In genomic region chr4:120682168-120682567, GRCm38 (mm10) we compare ENCODE assay signal across 9 mouse cellular contexts. TPM values are rescaled to one million over a fixed set of nuclear protein-coding genes. Genes with fewer than 3 reads are reported as not detected.
A peak's percentile ranks its signal among the peaks of the same experiment; 100 is the strongest.
DNase-seq lines count a peak whose midpoint lies in the region; ATAC-seq and TF ChIP-seq lines count a peak whose summit lies in the region.
"Had no signal": no experiment of that assay in that cellular context is flagged by ENCODE, and none has a peak within 500 bp of the region (broad histone marks: within the 10 kb centered on the region; RNA-seq: fewer than 3 reads in every experiment).

No protein-coding gene starts in this region.

- TF ChIP-seq POLR2A in limb, embryonic 14.5 days (IDR thresholded peaks at IDR 0.05; ENCODE audit: borderline replicate concordance, extremely low read depth, insufficient read depth, insufficient read length) = no peak

- H3K4me2 ChIP-seq in neural tube, embryonic 15.5 days = no peak overlapping the region
- no peak overlapping the region for H3K4me2 ChIP-seq in hindbrain, postnatal 0 days (ENCODE audit: low read depth, low read length)
- H3K4me2 ChIP-seq in limb, embryonic 14.5 days (replicated peaks; ENCODE audit: low read depth, low read length, severe bottlenecking) = no peak overlapping the region
- H3K4me2 ChIP-seq: neural tube, embryonic 12.5 days had no signal

- 40% methylated on average over 10 of the region's 10 CpGs for WGBS in neural tube, embryonic 15.5 days
- 41% methylated on average over 10 of the region's 10 CpGs for WGBS in hindbrain, postnatal 0 days
- WGBS in limb, embryonic 14.5 days = 37% methylated on average over 10 of the region's 10 CpGs

- no peaks in the 10 kb centered on the region for H3K9me3 ChIP-seq in neural tube, embryonic 15.5 days (replicated peaks)
- H3K9me3 ChIP-seq in hindbrain, postnatal 0 days (ENCODE audit: low read length) = no peaks in the 10 kb centered on the region
- H3K9me3 ChIP-seq in limb, embryonic 14.5 days (ENCODE audit: control insufficient read depth, low read length) = no peaks in the 10 kb centered on the region
- H3K9me3 ChIP-seq: neural tube, embryonic 12.5 days had no signal

- peak; percentile 73 for DNase-seq in neural tube, embryonic 10.5 days (ENCODE audit: extremely low spot score, low spot score)
- DNase-seq in adrenal gland, adult 18-20 months (ENCODE audit: low spot score in 2 of 2) = peak; percentile 54 to 64
- DNase-seq in embryo, embryonic 11 days = peak; percentile 80
- peak; percentile 59 for DNase-seq in hindbrain, postnatal 0 days (ENCODE audit: low spot score)
- DNase-seq in limb, embryonic 14.5 days (ENCODE audit: low spot score) = peak; percentile 24
- DNase-seq in retina, adult 2 months (ENCODE audit: low read depth, low spot score) = peak; percentile 55
- peak; percentile 56 to 64 for DNase-seq in thymus, postnatal 36 days

- no peaks in the 10 kb centered on the region for H3K27me3 ChIP-seq in neural tube, embryonic 15.5 days (replicated peaks)
- no peaks in the 10 kb centered on the region for H3K27me3 ChIP-seq in hindbrain, postnatal 0 days (ENCODE audit: insufficient read depth, low read length)
- no peaks in the 10 kb centered on the region for H3K27me3 ChIP-seq in limb, embryonic 14.5 days (ENCODE audit: control insufficient read depth, insufficient read depth, low read length)
- H3K27me3 ChIP-seq: neural tube, embryonic 12.5 days had no signal

- no peak overlapping the region for H3K9ac ChIP-seq in neural tube, embryonic 15.5 days (replicated peaks)
- no peak overlapping the region for H3K9ac ChIP-seq in hindbrain, postnatal 0 days (replicated peaks; ENCODE audit: low read length)
- H3K9ac ChIP-seq in limb, embryonic 14.5 days (ENCODE audit: low read depth, low read length, severe bottlenecking) = no peak overlapping the region
- H3K9ac ChIP-seq: neural tube, embryonic 12.5 days had no signal

- H3K36me3 ChIP-seq in neural tube, embryonic 15.5 days = no peaks in the 10 kb centered on the region
- no peaks in the 10 kb centered on the region for H3K36me3 ChIP-seq in hindbrain, postnatal 0 days (ENCODE audit: insufficient read depth, low read length)
- no peaks in the 10 kb centered on the region for H3K36me3 ChIP-seq in limb, embryonic 14.5 days (ENCODE audit: control insufficient read depth, insufficient read depth, low read length)
- H3K36me3 ChIP-seq: neural tube, embryonic 12.5 days had no signal

- TF ChIP-seq CTCF in hindbrain, postnatal 0 days (IDR thresholded peaks at IDR 0.05; ENCODE audit: low read depth) = peak; percentile 79

- H3K4me1 ChIP-seq in neural tube, embryonic 15.5 days = peaks cover under 1% of the 10 kb centered on the region; the same call in 1 of the 2 replicates
- no peaks in the 10 kb centered on the region for H3K4me1 ChIP-seq in hindbrain, postnatal 0 days (ENCODE audit: insufficient read depth, low read length)
- H3K4me1 ChIP-seq in limb, embryonic 14.5 days (ENCODE audit: control insufficient read depth, insufficient read depth, low read length) = no peaks in the 10 kb centered on the region
- H3K4me1 ChIP-seq: neural tube, embryonic 12.5 days had no signal

- H3K27ac ChIP-seq in neural tube, embryonic 15.5 days (replicated peaks) = no peak overlapping the region
- no peak overlapping the region for H3K27ac ChIP-seq in hindbrain, postnatal 0 days
- H3K27ac ChIP-seq in limb, embryonic 14.5 days (replicated peaks; ENCODE audit: low read depth, low read length) = no peak overlapping the region
- H3K27ac ChIP-seq: neural tube, embryonic 12.5 days had no signal

- H3K4me3 ChIP-seq in neural tube, embryonic 15.5 days (replicated peaks) = no peak overlapping the region
- no peak overlapping the region for H3K4me3 ChIP-seq in hindbrain, postnatal 0 days (ENCODE audit: low read length)
- no peak overlapping the region for H3K4me3 ChIP-seq in limb, embryonic 14.5 days (replicated peaks; ENCODE audit: low read length)
- H3K4me3 ChIP-seq: neural tube, embryonic 12.5 days had no signal

- no peak for ATAC-seq in neural tube, embryonic 15.5 days (ENCODE audit: low FRiP score)
- no peak for ATAC-seq in hindbrain, postnatal 0 days
- no peak for ATAC-seq in limb, embryonic 14.5 days (ENCODE audit: low FRiP score, low read depth)

RNA-seq across cellular contexts. Expression of gene Cited4, which starts 15.8 kb away (rescaled TPM):
- 1.4 and 2.1 TPM in 2 replicates for polyA plus RNA-seq in neural tube, embryonic 15.5 days (2015; fragmentation: Nextera tagmentation; extraction: Ambion mirVana)
- 10 to 100 TPM; 15.2 to 24.0 TPM for total RNA-seq in adrenal gland, adult 18-20 months (2021)
- total RNA-seq in hindbrain, postnatal 0 days (2014; rRNA removed) = 11.1 and 11.7 TPM in 2 replicates
- polyA plus RNA-seq in hindbrain, postnatal 0 days (2015; fragmentation: Nextera tagmentation; extraction: Ambion mirVana) = 5.3 and 5.4 TPM in 2 replicates
- 2.7 and 3.4 TPM in 2 replicates for polyA plus RNA-seq in limb, embryonic 14.5 days (2012; rRNA removed)
- 3.9 and 4.1 TPM in 2 replicates for polyA plus RNA-seq in limb, embryonic 14.5 days (2014; fragmentation: Nextera tagmentation; extraction: Ambion mirVana)

Comparison
In these comparisons a context has a peak if more than half of its experiments do, and no peak if none do; other contexts are left out.
1. DNase-seq: peak in every context shown above with its lines; median percentile 80 in embryo, embryonic 11 days; 73 in neural tube, embryonic 10.5 days; 60 in thymus, postnatal 36 days; 59 in adrenal gland, adult 18-20 months; 59 in hindbrain, postnatal 0 days; 55 in retina, adult 2 months; 24 in limb, embryonic 14.5 days.